Mouse (Mus musculus): ENCODE data around the gene Gabrq. TPM values are rescaled to one million over a fixed set of nuclear protein-coding genes. Genes with fewer than 3 reads are reported as not detected.

Gene Gabrq
- polyA plus RNA-seq (2014; fragmentation: Nextera tagmentation; extraction: Ambion mirVana) = 0.32 and 0.50 TPM in 2 replicates

GRCm38 (mm10) chrX:72824776-72825588 lies at the start of gene Gabrq:
TSS of gene Gabrq (plus strand) at chrX:72825178.
- ATAC-seq (ENCODE audit: insufficient read depth) = peak; percentile 83
- WGBS = 20% methylated on average over 38 of the region's 43 CpGs
- peaks cover 11% of the 10 kb centered on the region; the same call in 1 of the 2 replicates for H3K27me3 ChIP-seq (ENCODE audit: insufficient read depth, low read length)

GRCm38 (mm10) chrX:72788773-72789557 lies 36.0 kb upstream of the Gabrq start:
- Histone ChIP-seq H3K27me3 (ENCODE audit: insufficient read depth, low read length) (no peaks in the 10 kb centered on the region), H3K27ac (ENCODE audit: low read depth) (no peak overlapping the region), H3K4me1 (ENCODE audit: insufficient read depth) (no peaks in the 10 kb centered on the region), H3K36me3 (ENCODE audit: insufficient read depth) (no peaks in the 10 kb centered on the region), H3K9me3 (ENCODE audit: low read depth, low read length) (no peaks in the 10 kb centered on the region), H3K4me3 (ENCODE audit: low read depth, low read length) (no peak overlapping the region), H3K4me2 (no peak overlapping the region), H3K9ac (no peak overlapping the region)
- peak; percentile 20 for DNase-seq
- no peak for TF ChIP-seq CTCF (IDR thresholded peaks at IDR 0.05; ENCODE audit: low read depth)
- no peak; the same call in 1 of the 2 replicates for ATAC-seq (ENCODE audit: insufficient read depth)
- 19% methylated on average over 1 of the region's 1 CpGs for WGBS

More at GRCm38 (mm10) chrX:72824776-72825588, at the start of gene Gabrq:
- no peak for TF ChIP-seq CTCF (IDR thresholded peaks at IDR 0.05; ENCODE audit: low read depth)
- peak; percentile 39 for DNase-seq
- Histone ChIP-seq H3K4me1 (ENCODE audit: insufficient read depth) (no peaks in the 10 kb centered on the region), H3K4me2 (peak within 1 kb of the TSS; percentile 57), H3K9ac (no peak within 1 kb of the TSS), H3K36me3 (ENCODE audit: insufficient read depth) (no peaks in the 10 kb centered on the region), H3K27ac (ENCODE audit: low read depth) (no peak within 1 kb of the TSS), H3K9me3 (ENCODE audit: low read depth, low read length) (no peaks in the 10 kb centered on the region), H3K4me3 (ENCODE audit: low read depth, low read length) (peak within 1 kb of the TSS; percentile 19; the same call in 1 of the 2 replicates)

- Histone ChIP-seq H3K4me3 (ENCODE audit: low read depth, low read length) (no peak overlapping the region), H3K4me2 (no peak overlapping the region), H3K4me1 (ENCODE audit: insufficient read depth) (no peaks in the 10 kb centered on the region), H3K36me3 (ENCODE audit: insufficient read depth) (no peaks in the 10 kb centered on the region), H3K27me3 (ENCODE audit: insufficient read depth, low read length) (no peaks in the 10 kb centered on the region), H3K27ac (ENCODE audit: low read depth) (no peak overlapping the region), H3K9me3 (ENCODE audit: low read depth, low read length) (no peaks in the 10 kb centered on the region), H3K9ac (no peak overlapping the region)
- DNase-seq = no peak
- no peak for ATAC-seq (ENCODE audit: insufficient read depth)
- no peak for TF ChIP-seq CTCF (IDR thresholded peaks at IDR 0.05; ENCODE audit: low read depth)
These were observed 35.5 kb upstream of the Gabrq start for GRCm38 (mm10) chrX:72789558-72789871.

DNA sequence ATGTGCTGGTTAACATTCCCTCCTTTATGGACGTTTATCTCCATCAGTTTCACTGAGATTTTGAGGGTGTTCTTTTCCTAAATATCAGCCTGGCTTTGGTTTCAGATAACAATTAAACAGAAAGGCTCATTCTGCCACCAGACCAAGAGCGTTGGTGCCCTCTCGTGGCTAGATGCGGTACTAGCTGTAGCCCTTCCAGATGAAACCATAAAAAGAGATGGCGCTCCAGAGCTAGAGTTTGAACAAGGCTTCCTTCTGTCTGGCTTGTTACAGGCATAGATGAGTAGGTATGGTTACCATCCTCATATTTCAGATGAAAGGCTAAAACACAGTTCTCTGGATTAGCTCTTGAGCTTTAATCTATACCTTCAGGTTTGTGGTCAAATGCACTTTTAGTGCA lies 5.4 kb upstream of the Gabrq start:
- H3K4me3 ChIP-seq (ENCODE audit: low read depth, low read length) = no peak overlapping the region
- H3K4me2 ChIP-seq = no peak overlapping the region
- H3K27ac ChIP-seq (ENCODE audit: low read depth) = no peak overlapping the region
- WGBS = 4% methylated on average over 5 of the region's 5 CpGs
- no peak for ATAC-seq (ENCODE audit: insufficient read depth)
- peak; percentile 84 for TF ChIP-seq CTCF (IDR thresholded peaks at IDR 0.05; ENCODE audit: low read depth)
- no peaks in the 10 kb centered on the region for H3K36me3 ChIP-seq (ENCODE audit: insufficient read depth)
- no peaks in the 10 kb centered on the region for H3K27me3 ChIP-seq (ENCODE audit: insufficient read depth, low read length)
- H3K4me1 ChIP-seq (ENCODE audit: insufficient read depth) = no peaks in the 10 kb centered on the region
- H3K9ac ChIP-seq = no peak overlapping the region
- peak; percentile 87 for DNase-seq
- H3K9me3 ChIP-seq (ENCODE audit: low read depth, low read length) = no peaks in the 10 kb centered on the region

GRCm38 (mm10) chrX:72823310-72823709 lies 1.7 kb upstream of the Gabrq start:
- DNase-seq = no peak
- no peak overlapping the region for H3K9ac ChIP-seq
- no peak overlapping the region for H3K4me2 ChIP-seq
- no peak overlapping the region for H3K27ac ChIP-seq (ENCODE audit: low read depth)
- ATAC-seq (ENCODE audit: insufficient read depth) = no peak
- 58% methylated on average over 2 of the region's 2 CpGs for WGBS
- no peak for TF ChIP-seq CTCF (IDR thresholded peaks at IDR 0.05; ENCODE audit: low read depth)
- H3K27me3 ChIP-seq (ENCODE audit: insufficient read depth, low read length) = peaks cover 11% of the 10 kb centered on the region; the same call in 1 of the 2 replicates
- H3K9me3 ChIP-seq (ENCODE audit: low read depth, low read length) = no peaks in the 10 kb centered on the region
- no peaks in the 10 kb centered on the region for H3K4me1 ChIP-seq (ENCODE audit: insufficient read depth)
- no peaks in the 10 kb centered on the region for H3K36me3 ChIP-seq (ENCODE audit: insufficient read depth)
- H3K4me3 ChIP-seq (ENCODE audit: low read depth, low read length) = no peak overlapping the region

DNA sequence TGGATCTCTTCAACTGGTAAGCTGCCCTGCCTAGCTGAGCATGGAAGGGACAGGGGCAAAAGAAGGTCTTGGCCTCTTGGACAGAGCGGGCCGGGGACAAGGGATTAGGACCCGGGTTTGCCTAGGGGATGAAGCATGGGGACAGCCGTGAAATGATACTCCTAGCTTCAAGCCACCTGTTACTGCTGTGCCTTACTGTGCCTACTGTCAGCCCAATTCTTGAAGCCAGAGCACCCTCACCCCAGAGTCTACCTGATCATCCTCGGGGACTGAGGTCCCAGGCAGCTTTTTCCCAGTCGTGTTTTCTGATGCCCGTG lies 569 bp downstream of the Gabrq start:
- Histone ChIP-seq H3K9ac (no peak overlapping the region), H3K9me3 (ENCODE audit: low read depth, low read length) (no peaks in the 10 kb centered on the region), H3K36me3 (ENCODE audit: insufficient read depth) (no peaks in the 10 kb centered on the region), H3K4me3 (ENCODE audit: low read depth, low read length) (0 out of 2 replicates have a peak overlapping the region, but pooled peaks have one; percentile 19), H3K27me3 (ENCODE audit: insufficient read depth, low read length) (peaks cover 11% of the 10 kb centered on the region; the same call in 1 of the 2 replicates), H3K27ac (ENCODE audit: low read depth) (no peak overlapping the region), H3K4me2 (peak overlapping the region; percentile 57), H3K4me1 (ENCODE audit: insufficient read depth) (no peaks in the 10 kb centered on the region)
- no peak for DNase-seq
- no peak for TF ChIP-seq CTCF (IDR thresholded peaks at IDR 0.05; ENCODE audit: low read depth)
- ATAC-seq (ENCODE audit: insufficient read depth) = no peak
- 56% methylated on average over 7 of the region's 7 CpGs for WGBS

Other genes starting within 250 kb of the Gabrq start
- gene Gabra3, start 168.3 kb upstream of the Gabrq start, polyA plus RNA-seq (2014; fragmentation: Nextera tagmentation; extraction: Ambion mirVana) = 0.68 and 0.78 TPM in 2 replicates
- 83.1 and 86.4 TPM in 2 replicates for gene Cetn2, start 93.2 kb downstream of the Gabrq start, polyA plus RNA-seq (2014; fragmentation: Nextera tagmentation; extraction: Ambion mirVana)
- 22.5 and 23.3 TPM in 2 replicates for gene Nsdhl, start 93.4 kb downstream of the Gabrq start, polyA plus RNA-seq (2014; fragmentation: Nextera tagmentation; extraction: Ambion mirVana)
- gene Zfp185, start 162.2 kb downstream of the Gabrq start, polyA plus RNA-seq (2014; fragmentation: Nextera tagmentation; extraction: Ambion mirVana) = 6.5 and 8.0 TPM in 2 replicates
- gene Pnma5, start 211.9 kb downstream of the Gabrq start, polyA plus RNA-seq (2014; fragmentation: Nextera tagmentation; extraction: Ambion mirVana) = 0.11 TPM in 1 of 2 replicates, not detected in the other
- gene Pnma3, start 239.6 kb downstream of the Gabrq start, polyA plus RNA-seq (2014; fragmentation: Nextera tagmentation; extraction: Ambion mirVana) = 0.08 and 0.13 TPM in 2 replicates